Mouse (Mus musculus) telencephalon, adult 2 months (tissue): Measurements from ENCODE around the gene Fkbpl.

Experiments
- DNase-seq: peaks from one replicate; pipeline ENCODE4 v3.0.0-alpha.2; 2011; ENCODE audit warnings: low read depth, low spot score

Fkbpl gene

DNA sequence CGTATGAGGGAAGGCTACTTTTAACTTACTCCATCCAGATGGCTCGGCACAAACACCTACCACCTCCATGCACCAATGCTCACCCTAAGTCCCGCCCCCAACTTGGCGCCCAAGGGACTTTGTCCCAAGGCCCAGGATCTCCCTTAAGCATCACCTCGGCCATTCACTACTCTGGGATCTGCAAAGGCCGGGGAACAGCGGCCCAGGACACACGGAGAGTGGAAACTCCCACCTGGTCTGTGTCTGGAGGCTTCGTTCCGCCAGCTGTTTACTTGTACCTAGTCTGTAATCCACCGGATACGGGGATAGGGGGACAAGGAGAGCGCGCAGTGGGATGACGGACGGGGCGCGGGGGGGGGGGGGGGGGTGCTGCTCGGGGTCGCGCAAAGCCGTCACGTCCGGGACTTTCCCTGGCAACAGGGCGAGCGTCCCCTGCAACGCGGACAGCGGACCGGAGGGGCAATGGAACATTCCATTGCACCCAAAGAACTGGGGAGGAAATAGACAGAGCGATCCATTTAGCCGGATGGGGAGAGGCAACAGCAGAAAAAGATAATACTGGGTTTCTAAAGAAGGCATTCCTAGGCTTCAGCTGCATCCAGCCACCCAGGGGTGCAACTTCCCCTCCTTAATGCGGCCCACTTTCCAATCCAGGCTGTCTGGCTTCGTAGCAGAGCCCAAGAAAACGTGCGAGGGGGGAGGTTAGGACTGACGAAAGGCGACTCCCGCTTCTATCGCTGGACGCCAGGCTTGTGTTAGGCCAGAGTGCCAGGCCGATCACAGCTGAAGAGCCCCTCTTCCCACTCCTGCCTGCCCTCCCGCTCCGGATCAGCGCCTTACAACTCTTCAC is 17.2 kb upstream of the Fkbpl start:
- DNase-seq: peak; percentile 95

DNA sequence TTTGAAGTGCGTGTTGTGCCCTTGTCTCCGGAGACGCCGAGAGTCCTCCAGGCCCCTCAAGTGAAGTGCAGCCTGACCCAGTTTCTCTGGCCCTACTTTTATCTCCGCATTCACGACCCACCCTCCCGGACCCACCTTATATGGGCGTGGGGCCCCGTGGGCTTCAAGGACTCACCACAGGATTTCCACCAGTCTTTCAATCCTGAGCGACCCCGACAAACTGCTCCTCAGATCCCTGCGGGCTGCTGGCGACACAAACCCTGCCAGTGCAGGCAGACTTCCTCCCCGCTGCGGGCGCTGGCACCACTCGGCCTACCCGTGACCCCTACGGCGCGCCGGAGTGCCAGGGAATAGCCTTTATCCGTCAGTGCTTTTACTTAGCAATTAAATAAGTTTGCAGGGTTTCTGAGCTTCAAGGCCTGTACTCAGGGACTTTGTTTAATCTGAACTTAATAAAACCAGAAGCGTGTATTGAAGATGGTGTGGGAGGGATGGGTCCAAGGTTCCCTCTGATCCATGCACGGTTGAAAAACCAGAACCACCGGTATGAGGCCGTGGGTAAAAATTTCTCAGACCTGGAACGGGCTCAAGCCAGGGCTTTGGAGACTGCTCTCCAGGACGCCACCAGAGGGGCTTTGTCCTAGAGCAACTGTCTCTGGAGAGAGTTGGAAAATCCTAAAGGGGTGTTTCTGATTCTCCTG is 16.5 kb upstream of the Fkbpl start, which contains the start of gene Ppt2:
TSS of gene Ppt2 (minus strand) at position 568 of the 701 bp plus-strand sequence.
- DNase-seq: no peak

- no peak for DNase-seq
Observed at GRCm38 (mm10) chr17:34628644-34628967, 16.0 kb upstream of the Fkbpl start.

GRCm38 (mm10) chr17:34629221-34629751 is 15.3 kb upstream of the Fkbpl start, which contains the start of gene Prrt1:
Gene Prrt1 (plus strand): TSS chr17:34629533.
- peak; percentile 89 for DNase-seq

DNA sequence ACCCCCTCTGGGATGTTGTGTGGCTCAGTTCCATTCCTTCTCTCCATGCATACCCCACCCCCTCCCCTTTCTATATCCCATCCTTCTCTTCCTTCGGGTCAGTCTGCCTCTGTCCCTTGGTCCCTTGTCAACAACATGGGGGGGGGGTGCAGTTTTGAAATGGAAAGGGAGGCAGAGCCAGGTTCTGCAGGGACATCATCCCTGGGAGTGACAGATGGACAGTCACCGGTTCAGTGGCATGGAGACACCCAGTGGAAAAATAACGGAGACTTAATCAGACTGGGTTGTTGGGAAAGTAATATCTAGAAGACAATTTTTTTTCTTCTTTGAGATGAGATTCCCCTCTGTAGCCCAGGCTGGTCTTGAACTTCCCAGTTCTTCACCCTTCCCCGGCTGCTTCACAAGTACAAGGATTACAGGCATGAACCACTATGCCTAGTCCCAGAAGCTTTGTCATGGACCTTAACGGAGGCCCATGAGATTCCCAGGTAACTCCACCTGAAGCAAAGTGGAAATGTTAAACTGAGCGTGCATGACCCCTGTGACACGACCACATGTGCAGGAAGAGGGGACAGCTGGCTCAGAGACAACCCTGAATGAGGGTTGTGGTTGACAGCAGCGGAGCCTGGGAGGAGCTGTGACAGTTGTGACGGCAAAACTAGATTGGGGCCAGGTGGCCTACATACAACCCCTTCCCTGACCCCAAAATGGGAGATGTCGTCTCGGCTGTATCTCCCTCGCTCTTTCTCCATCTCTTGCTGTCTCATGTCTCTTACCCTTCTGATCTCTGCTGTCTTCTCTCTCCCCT is 14.6 kb upstream of the Fkbpl start:
- no peak for DNase-seq

DNA sequence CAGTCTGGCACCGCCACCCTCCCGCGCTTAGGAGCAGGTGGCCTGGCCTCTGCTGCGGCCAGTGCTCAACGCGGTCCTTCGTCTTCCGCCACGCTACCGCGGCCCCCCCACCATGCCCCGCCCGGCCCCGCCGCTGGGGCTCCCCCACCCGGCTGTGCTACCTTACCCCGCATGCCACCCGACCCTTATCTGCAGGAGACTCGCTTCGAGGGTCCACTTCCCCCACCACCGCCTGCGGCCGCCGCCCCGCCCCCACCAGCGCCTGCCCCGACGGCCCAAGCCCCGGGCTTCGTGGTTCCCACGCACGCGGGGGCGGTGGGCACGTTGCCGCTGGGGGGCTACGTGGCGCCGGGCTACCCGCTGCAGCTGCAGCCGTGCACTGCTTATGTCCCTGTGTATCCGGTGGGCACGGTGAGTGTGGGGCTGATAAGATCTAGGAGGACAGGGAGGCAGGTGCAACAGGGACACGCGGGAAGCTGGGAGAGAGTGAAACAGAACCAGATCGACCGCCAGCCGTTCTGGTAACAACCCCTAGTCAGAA is 13.7 kb upstream of the Fkbpl start:
- no peak for DNase-seq

- DNase-seq: no peak
Observed at GRCm38 (mm10) chr17:34631647-34632046, 12.9 kb upstream of the Fkbpl start.

- DNase-seq: peak; percentile 88
Observed at GRCm38 (mm10) chr17:34632261-34632691, 12.3 kb upstream of the Fkbpl start.

DNA sequence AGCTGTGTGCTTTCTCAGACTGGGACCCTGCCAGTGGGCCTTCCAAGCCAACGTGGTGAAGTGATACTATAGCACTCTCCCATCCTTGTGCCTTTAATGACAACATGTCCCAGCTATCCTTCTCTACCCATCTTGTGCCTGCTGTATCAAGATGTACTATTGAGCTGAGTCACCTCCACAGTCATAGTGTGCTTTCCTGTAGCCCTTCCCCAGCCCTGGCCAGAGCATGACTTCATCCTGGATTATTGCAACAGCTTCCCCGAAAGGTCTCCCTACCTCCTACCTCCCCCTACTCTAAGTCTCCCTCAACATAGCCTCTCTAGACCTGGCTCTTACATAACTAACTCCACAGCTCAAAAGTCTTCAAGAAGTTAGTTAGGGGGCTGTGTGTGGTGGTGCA is 8.9 kb upstream of the Fkbpl start:
- DNase-seq: no peak

GRCm38 (mm10) chr17:34637459-34637858 is 7.1 kb upstream of the Fkbpl start:
- DNase-seq: no peak

GRCm38 (mm10) chr17:34639461-34640255 is 4.9 kb upstream of the Fkbpl start:
- no peak for DNase-seq

DNA sequence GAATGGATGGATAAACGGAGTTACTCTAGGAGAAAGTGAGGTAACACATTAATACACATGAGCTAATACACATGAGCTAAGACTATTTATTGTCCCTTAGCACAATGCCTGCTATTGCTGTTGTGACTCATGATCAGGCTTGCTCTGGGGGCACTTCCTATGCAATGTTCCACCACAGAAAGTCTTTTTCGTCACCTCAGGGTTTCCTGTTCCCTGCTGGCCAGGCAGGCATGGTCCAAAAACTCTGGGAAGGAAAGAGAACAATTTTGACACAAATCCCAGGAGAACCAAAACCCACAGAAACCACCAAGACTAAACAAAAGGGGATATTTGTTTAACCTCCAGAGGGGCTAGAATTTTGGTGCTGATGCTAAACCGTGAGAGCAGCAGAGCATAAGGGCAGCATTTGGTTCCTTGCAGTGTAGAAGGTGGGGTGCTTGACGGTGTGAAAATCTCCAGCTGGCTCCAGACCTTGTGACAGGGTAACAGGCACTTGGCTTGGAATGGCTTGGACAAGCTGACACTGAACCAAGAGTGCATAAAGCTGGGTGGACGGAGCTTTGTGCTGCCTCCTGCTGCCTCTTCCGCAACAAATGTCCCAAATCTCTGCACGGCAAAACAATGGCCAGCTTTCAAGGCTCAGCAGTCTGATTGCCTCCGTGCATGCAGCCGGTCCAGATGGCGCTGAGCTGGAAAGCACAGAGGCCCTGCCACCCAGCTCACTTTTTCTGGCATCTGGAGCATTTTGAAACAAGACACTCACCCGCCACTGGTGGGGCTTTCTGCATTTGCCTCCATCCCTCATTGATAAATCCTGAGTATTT is 3.6 kb upstream of the Fkbpl start:
- peak; percentile 72 for DNase-seq

DNA sequence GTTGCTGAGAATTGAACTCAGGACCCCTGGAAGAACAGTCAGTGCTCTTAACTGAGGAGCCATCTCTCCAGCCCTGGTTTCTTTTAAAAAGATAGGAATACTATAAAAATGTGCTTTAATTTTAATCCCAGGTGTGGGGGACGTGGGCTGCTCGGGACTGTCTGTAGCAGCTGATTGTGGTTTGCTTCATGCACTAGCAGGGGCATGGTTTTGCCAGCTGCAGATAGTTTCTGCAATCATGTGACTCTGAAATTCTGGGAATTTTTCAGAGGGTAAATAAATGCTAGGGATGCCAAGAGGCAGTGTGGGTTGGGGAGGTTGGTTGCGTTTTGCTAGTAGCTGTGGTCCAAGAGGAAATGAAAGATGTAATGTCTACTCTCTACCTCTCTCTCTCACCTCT is 2.6 kb upstream of the Fkbpl start:
- DNase-seq: no peak

DNA sequence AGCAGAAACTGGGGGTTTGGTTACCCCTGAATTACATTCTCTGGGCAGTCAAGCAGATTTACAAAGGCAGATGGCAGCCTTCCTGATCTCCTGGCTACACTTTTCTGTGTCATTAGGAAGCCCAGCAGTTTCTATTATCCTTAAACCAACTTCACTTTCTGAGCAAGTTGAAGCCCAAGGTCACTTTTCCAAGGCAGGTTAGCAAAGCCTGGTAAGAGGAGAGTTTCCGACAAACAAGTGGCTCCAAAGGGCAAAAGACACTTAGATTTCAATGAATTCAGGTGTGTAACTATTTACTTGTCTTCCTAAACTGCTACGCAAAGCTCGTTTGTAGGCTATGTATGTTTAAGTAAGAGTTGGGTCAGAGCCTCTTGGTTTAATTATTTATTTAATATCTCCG is 1.2 kb upstream of the Fkbpl start:
- DNase-seq: no peak

DNA sequence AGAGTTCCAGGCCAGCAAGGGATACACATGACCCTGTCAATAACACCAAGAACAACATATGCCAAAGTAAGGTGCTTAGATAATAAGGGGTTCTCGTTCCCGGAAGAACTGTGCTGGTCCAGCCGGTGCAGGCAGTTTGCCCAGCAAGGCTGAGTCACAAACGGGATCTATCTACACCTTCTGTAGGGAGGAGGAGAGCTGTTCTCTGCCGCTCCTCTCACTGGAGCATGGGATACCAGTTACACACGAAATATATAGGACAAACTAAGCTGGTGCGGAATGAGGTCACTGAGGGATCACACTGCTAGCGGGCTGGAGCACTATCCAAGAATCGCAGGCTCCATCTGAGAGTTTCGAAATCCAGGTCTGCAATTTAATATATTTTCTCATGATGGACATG is 620 bp upstream of the Fkbpl start:
- no peak for DNase-seq

DNA sequence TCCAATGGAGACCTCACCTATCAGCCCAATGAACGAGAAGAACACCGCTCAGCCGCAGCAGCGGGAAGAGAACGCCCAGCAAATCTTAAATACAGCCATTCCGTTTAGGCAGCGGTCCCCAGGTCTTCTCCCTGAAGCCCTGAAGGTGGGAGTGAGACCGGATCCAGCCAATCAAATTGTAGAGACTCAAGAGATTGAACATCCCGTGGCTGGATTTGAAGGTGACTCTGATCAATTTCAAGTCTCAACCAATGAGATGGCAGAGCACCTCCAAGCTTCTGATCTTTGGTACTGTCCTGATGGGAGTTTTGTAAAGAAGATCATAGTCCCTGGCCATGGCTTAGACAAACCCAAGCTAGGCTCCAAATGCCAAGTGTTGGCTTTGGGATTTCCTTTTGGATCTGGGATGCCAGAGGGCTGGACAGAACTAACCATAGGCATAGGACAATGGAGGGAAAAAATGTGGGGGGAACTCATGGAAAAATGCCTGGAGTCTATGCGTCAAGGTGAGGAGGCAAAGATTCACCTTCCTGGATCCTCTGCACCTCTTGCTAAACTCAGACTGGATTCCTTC is 779 bp downstream of the Fkbpl start:
- no peak for DNase-seq

DNA sequence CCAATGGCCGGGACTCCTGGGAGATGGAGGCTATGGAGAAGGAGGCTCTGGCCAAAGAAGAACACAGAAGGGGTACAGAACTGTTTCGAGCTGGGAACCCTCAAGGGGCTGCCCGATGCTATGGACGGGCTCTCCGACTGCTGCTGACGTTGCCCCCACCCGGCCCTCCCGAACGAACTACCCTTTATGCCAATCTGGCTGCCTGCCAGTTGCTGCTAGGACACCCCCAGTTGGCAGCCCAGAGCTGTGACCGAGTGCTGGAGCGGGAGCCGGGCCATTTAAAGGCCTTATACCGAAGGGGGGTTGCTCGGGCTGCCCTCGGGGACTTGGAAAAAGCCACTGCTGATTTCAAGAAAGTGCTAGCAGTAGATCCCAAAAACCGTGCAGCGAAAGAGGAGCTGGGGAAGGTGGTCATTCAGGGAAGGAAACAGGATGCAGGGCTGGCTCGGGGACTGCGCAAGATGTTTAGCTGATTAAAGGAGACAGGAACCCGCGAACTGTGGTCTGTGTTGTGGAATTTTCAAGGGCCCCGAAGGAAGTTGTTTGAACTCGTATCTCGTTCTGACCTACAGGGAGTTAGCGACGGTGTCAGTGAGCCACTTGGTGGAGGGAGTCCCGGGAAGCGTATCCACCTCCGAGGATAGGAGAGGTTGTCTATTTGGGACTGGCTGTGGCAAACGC is 1.4 kb downstream of the Fkbpl start:
- no peak for DNase-seq

GRCm38 (mm10) chr17:34646906-34647787 is 2.6 kb downstream of the Fkbpl start, which contains the start of gene Atf6b:
Gene Atf6b (plus strand): TSS chr17:34647146.
- peak; percentile 99 for DNase-seq
